Mouse (Mus musculus): ENCODE results near the gene Trpv3.
A peak's percentile ranks its signal among the peaks of the same experiment; 100 is the strongest.

Gene Trpv3

GRCm38 (mm10) chr11:73267267-73267666 is at the start of gene Trpv3:
TSS of gene Trpv3 (plus strand) at chr11:73267388.
- no peak for DNase-seq (ENCODE audit: low spot score)

- DNase-seq (ENCODE audit: low spot score), result no peak
Measured at GRCm38 (mm10) chr11:73219671-73220070, 47.5 kb upstream of the Trpv3 start.

GRCm38 (mm10) chr11:73220651-73221050 is 46.5 kb upstream of the Trpv3 start:
- DNase-seq (ENCODE audit: low spot score), result no peak

GRCm38 (mm10) chr11:73222846-73223245 is 44.3 kb upstream of the Trpv3 start:
- no peak for DNase-seq (ENCODE audit: low spot score)

- DNase-seq (ENCODE audit: low spot score), result no peak
Measured at GRCm38 (mm10) chr11:73223966-73224365, 43.2 kb upstream of the Trpv3 start.

- no peak for DNase-seq (ENCODE audit: low spot score)
Measured at GRCm38 (mm10) chr11:73225856-73226255, 41.3 kb upstream of the Trpv3 start.

- no peak for DNase-seq (ENCODE audit: low spot score)
Measured at GRCm38 (mm10) chr11:73228881-73229280, 38.3 kb upstream of the Trpv3 start.

GRCm38 (mm10) chr11:73230081-73230480 is 37.1 kb upstream of the Trpv3 start:
- DNase-seq (ENCODE audit: low spot score), result no peak

- no peak for DNase-seq (ENCODE audit: low spot score)
Measured at GRCm38 (mm10) chr11:73232513-73232912, 34.7 kb upstream of the Trpv3 start.

- DNase-seq (ENCODE audit: low spot score), result no peak
Measured at GRCm38 (mm10) chr11:73233992-73234391, 33.2 kb upstream of the Trpv3 start, which contains the start of gene Trpv1. TSS of gene Trpv1 (plus strand) at chr11:73234292.

- DNase-seq (ENCODE audit: low spot score), result peak; percentile 51
Measured at GRCm38 (mm10) chr11:73235990-73236701, 31.0 kb upstream of the Trpv3 start.

GRCm38 (mm10) chr11:73236731-73237130 is 30.5 kb upstream of the Trpv3 start:
- DNase-seq (ENCODE audit: low spot score), result no peak

- DNase-seq (ENCODE audit: low spot score), result no peak
Measured at GRCm38 (mm10) chr11:73242199-73242598, 25.0 kb upstream of the Trpv3 start.

- no peak for DNase-seq (ENCODE audit: low spot score)
Measured at GRCm38 (mm10) chr11:73242777-73243176, 24.4 kb upstream of the Trpv3 start.

GRCm38 (mm10) chr11:73257362-73257945 is 9.7 kb upstream of the Trpv3 start:
- no peak for DNase-seq (ENCODE audit: low spot score)

GRCm38 (mm10) chr11:73258664-73259063 is 8.5 kb upstream of the Trpv3 start:
- no peak for DNase-seq (ENCODE audit: low spot score)

GRCm38 (mm10) chr11:73260457-73260856 is 6.7 kb upstream of the Trpv3 start:
- DNase-seq (ENCODE audit: low spot score), result no peak

GRCm38 (mm10) chr11:73261385-73261784 is 5.8 kb upstream of the Trpv3 start:
- DNase-seq (ENCODE audit: low spot score), result no peak

GRCm38 (mm10) chr11:73274821-73275220 is 7.6 kb downstream of the Trpv3 start:
- no peak for DNase-seq (ENCODE audit: low spot score)

- DNase-seq (ENCODE audit: low spot score), result no peak
Measured at GRCm38 (mm10) chr11:73280710-73281109, 13.5 kb downstream of the Trpv3 start.

GRCm38 (mm10) chr11:73281528-73282027 is 14.4 kb downstream of the Trpv3 start:
- peak; percentile 39 for DNase-seq (ENCODE audit: low spot score)

- DNase-seq (ENCODE audit: low spot score), result no peak
Measured at GRCm38 (mm10) chr11:73283369-73283768, 16.2 kb downstream of the Trpv3 start.

GRCm38 (mm10) chr11:73283926-73284325 is 16.7 kb downstream of the Trpv3 start:
- DNase-seq (ENCODE audit: low spot score), result no peak

- DNase-seq (ENCODE audit: low spot score), result no peak
Measured at GRCm38 (mm10) chr11:73284351-73284750, 17.2 kb downstream of the Trpv3 start.
